Mouse (Mus musculus) midbrain, embryonic 13.5 days (tissue): ENCODE measurements around the gene Frat2. TPM values are rescaled to one million over a fixed set of nuclear protein-coding genes. Genes with fewer than 3 reads are reported as not detected.

ENCODE experiments used
- ATAC-seq: fragments of 200-750 bp; cut with Nextera tagmentation; 2 replicates; pipeline ENCODE4 v1.8.0; 2017; ENCODE audit warnings: mild to moderate bottlenecking, moderate TSS enrichment, moderate library complexity
- H3K27ac ChIP-seq: fragments of 300-500 bp; sonication (generic); 2 replicates; pipeline ENCODE4 v1.5.1; 2015; ENCODE audit warnings: inconsistent platforms, mild to moderate bottlenecking, moderate library complexity
- H3K27me3 ChIP-seq: fragments of 300-500 bp; sonication (generic); 2 replicates; pipeline ENCODE4 v1.6.1; 2015; ENCODE audit warnings: mild to moderate bottlenecking, inconsistent platforms
- H3K36me3 ChIP-seq: fragments of 300-500 bp; sonication (generic); 2 replicates; pipeline ENCODE4 v1.6.1; 2015; ENCODE audit warnings: mild to moderate bottlenecking, inconsistent platforms
- H3K4me1 ChIP-seq: fragments of 300-500 bp; sonication (generic); replicated peaks from 2 replicates; pipeline ENCODE4 v1.6.1; 2015; ENCODE audit warnings: inconsistent platforms
- H3K4me2 ChIP-seq: fragments of 300-500 bp; sonication (generic); replicated peaks from 2 replicates; pipeline ENCODE4 v1.6.1; 2015; ENCODE audit warnings: moderate library complexity, mild to moderate bottlenecking, inconsistent platforms
- H3K4me3 ChIP-seq: fragments of 300-500 bp; sonication (generic); replicated peaks from 2 replicates; pipeline ENCODE4 v1.5.1; 2015; ENCODE audit warnings: mild to moderate bottlenecking, inconsistent platforms
- H3K9ac ChIP-seq: fragments of 300-500 bp; sonication (generic); replicated peaks from 2 replicates; pipeline ENCODE4 v1.6.1; 2015; ENCODE audit warnings: mild to moderate bottlenecking, inconsistent platforms
- H3K9me3 ChIP-seq: fragments of 300-500 bp; sonication (generic); 2 replicates; pipeline ENCODE4 v1.6.1; 2016; ENCODE audit warnings: mild to moderate bottlenecking, inconsistent platforms
- WGBS: fragments of 180-500 bp; shearing (Covaris S2); methylation state at CpG from one replicate; pipeline ENCODE4 v1.1.7; 2015; 5-methylcytosine and 5-hydroxymethylcytosine counted together
- polyA plus RNA-seq: library from polyadenylated mRNA; unstranded; fragments of >200 nt; fragmentation: Nextera tagmentation; extraction: Ambion mirVana; gene quantifications from 2 replicates; pipeline ENCODE4 v1.2.1, GENCODE M21; 2015

Gene Frat2
- polyA plus RNA-seq, 1 experiment from 2014 or later, result 10.4 TPM

- ATAC-seq, result peak; percentile 72
- H3K9ac ChIP-seq, result peak overlapping the region; percentile 90
- H3K4me2 ChIP-seq, result peak overlapping the region; percentile 95
- under 1% methylated on average over 87 of the region's 112 CpGs for WGBS
- H3K4me3 ChIP-seq, result peak overlapping the region; percentile 84
- H3K9me3 ChIP-seq, result no peaks in the 10 kb centered on the region
- H3K27me3 ChIP-seq, result peaks cover 8% of the 10 kb centered on the region; the same call in 1 of the 2 replicates
- peak overlapping the region; percentile 95 for H3K27ac ChIP-seq
- H3K36me3 ChIP-seq, result no peaks in the 10 kb centered on the region
- peaks cover 37% of the 10 kb centered on the region for H3K4me1 ChIP-seq
Observed at GRCm38 (mm10) chr19:41830106-41831031, 17.6 kb downstream of the Frat2 start.

- Histone ChIP-seq H3K36me3 (no peaks in the 10 kb centered on the region), H3K4me3 (peak within 1 kb of the TSS; percentile 84), H3K27me3 (peaks cover 8% of the 10 kb centered on the region; the same call in 1 of the 2 replicates), H3K9me3 (no peaks in the 10 kb centered on the region), H3K27ac (peak within 1 kb of the TSS; percentile 95), H3K9ac (peak within 1 kb of the TSS; percentile 90), H3K4me1 (peaks cover 34% of the 10 kb centered on the region), H3K4me2 (peak within 1 kb of the TSS; percentile 95)
- ATAC-seq, result peak; percentile 99
- under 1% methylated on average over 39 of the region's 39 CpGs for WGBS
Observed at GRCm38 (mm10) chr19:41829381-41830105, 18.4 kb downstream of the Frat2 start, which contains the start of gene Frat1. Gene Frat1, plus strand, starts transcription at chr19:41829970.

- WGBS, result 64% methylated on average over 3 of the region's 3 CpGs
- no peak for ATAC-seq
- peaks cover 8% of the 10 kb centered on the region; the same call in 1 of the 2 replicates for H3K27me3 ChIP-seq
- peak overlapping the region; percentile 84 for H3K4me3 ChIP-seq
- H3K4me2 ChIP-seq, result peak overlapping the region; percentile 95
- no peaks in the 10 kb centered on the region for H3K9me3 ChIP-seq
- peak overlapping the region; percentile 65 for H3K9ac ChIP-seq
- no peaks in the 10 kb centered on the region for H3K36me3 ChIP-seq
- peaks cover 34% of the 10 kb centered on the region for H3K4me1 ChIP-seq
- peak overlapping the region; percentile 95 for H3K27ac ChIP-seq
Observed at GRCm38 (mm10) chr19:41828941-41829340, 19.0 kb downstream of the Frat2 start.

- no peak overlapping the region for H3K27ac ChIP-seq
- ATAC-seq, result no peak
- no peaks in the 10 kb centered on the region for H3K9me3 ChIP-seq
- H3K4me3 ChIP-seq, result no peak overlapping the region
- H3K27me3 ChIP-seq, result no peaks in the 10 kb centered on the region
- no peaks in the 10 kb centered on the region for H3K36me3 ChIP-seq
- H3K4me2 ChIP-seq, result no peak overlapping the region
- peaks cover 11% of the 10 kb centered on the region for H3K4me1 ChIP-seq
- 88% methylated on average over 3 of the region's 3 CpGs for WGBS
- no peak overlapping the region for H3K9ac ChIP-seq
Observed at GRCm38 (mm10) chr19:41826529-41826928, 21.4 kb downstream of the Frat2 start.

- H3K27me3 ChIP-seq, result no peaks in the 10 kb centered on the region
- ATAC-seq, result no peak
- H3K9ac ChIP-seq, result no peak overlapping the region
- peaks cover 13% of the 10 kb centered on the region; the same call in 1 of the 2 replicates for H3K4me1 ChIP-seq
- no peaks in the 10 kb centered on the region for H3K9me3 ChIP-seq
- no peak overlapping the region for H3K4me2 ChIP-seq
- no peak overlapping the region for H3K27ac ChIP-seq
- WGBS, result 87% methylated on average over 5 of the region's 5 CpGs
- no peaks in the 10 kb centered on the region for H3K36me3 ChIP-seq
- H3K4me3 ChIP-seq, result no peak overlapping the region
Observed at GRCm38 (mm10) chr19:41824950-41825349, 23.0 kb downstream of the Frat2 start.

- Histone ChIP-seq H3K9ac (no peak overlapping the region), H3K27ac (no peak overlapping the region), H3K9me3 (no peaks in the 10 kb centered on the region), H3K4me2 (no peak overlapping the region), H3K4me3 (no peak overlapping the region), H3K4me1 (peaks cover 10% of the 10 kb centered on the region; the same call in 1 of the 2 replicates), H3K36me3 (no peaks in the 10 kb centered on the region), H3K27me3 (no peaks in the 10 kb centered on the region)
- ATAC-seq, result no peak
- 90% methylated on average over 1 of the region's 1 CpGs for WGBS
Observed at GRCm38 (mm10) chr19:41822589-41822988, 25.3 kb downstream of the Frat2 start.

- no peaks in the 10 kb centered on the region for H3K9me3 ChIP-seq
- H3K36me3 ChIP-seq, result no peaks in the 10 kb centered on the region
- ATAC-seq, result no peak
- H3K4me1 ChIP-seq, result peaks cover 10% of the 10 kb centered on the region; the same call in 1 of the 2 replicates
- no peak overlapping the region for H3K9ac ChIP-seq
- no peak overlapping the region for H3K4me3 ChIP-seq
- H3K27ac ChIP-seq, result no peak overlapping the region
- no peaks in the 10 kb centered on the region for H3K27me3 ChIP-seq
- no peak overlapping the region for H3K4me2 ChIP-seq
- 11% methylated on average over 5 of the region's 5 CpGs for WGBS
Observed at GRCm38 (mm10) chr19:41821436-41821835, 26.5 kb downstream of the Frat2 start.

GRCm38 (mm10) chr19:41818749-41819148 lies 29.2 kb downstream of the Frat2 start:
- no peak overlapping the region for H3K4me3 ChIP-seq
- H3K4me1 ChIP-seq, result peaks cover 10% of the 10 kb centered on the region; the same call in 1 of the 2 replicates
- no peaks in the 10 kb centered on the region for H3K36me3 ChIP-seq
- no peaks in the 10 kb centered on the region for H3K27me3 ChIP-seq
- no peak overlapping the region for H3K4me2 ChIP-seq
- H3K9me3 ChIP-seq, result no peaks in the 10 kb centered on the region
- H3K27ac ChIP-seq, result no peak overlapping the region
- ATAC-seq, result no peak
- 84% methylated on average over 4 of the region's 4 CpGs for WGBS
- no peak overlapping the region for H3K9ac ChIP-seq

GRCm38 (mm10) chr19:41817325-41817724 lies 30.6 kb downstream of the Frat2 start:
- Histone ChIP-seq H3K4me3 (no peak overlapping the region), H3K9me3 (no peaks in the 10 kb centered on the region), H3K27me3 (no peaks in the 10 kb centered on the region), H3K4me1 (peaks cover 10% of the 10 kb centered on the region; the same call in 1 of the 2 replicates), H3K27ac (no peak overlapping the region), H3K4me2 (no peak overlapping the region), H3K36me3 (no peaks in the 10 kb centered on the region), H3K9ac (no peak overlapping the region)
- 63% methylated on average over 10 of the region's 10 CpGs for WGBS
- no peak for ATAC-seq

GRCm38 (mm10) chr19:41816915-41817314 lies 31.0 kb downstream of the Frat2 start:
- no peaks in the 10 kb centered on the region for H3K9me3 ChIP-seq
- H3K27me3 ChIP-seq, result no peaks in the 10 kb centered on the region
- no peaks in the 10 kb centered on the region for H3K36me3 ChIP-seq
- no peak for ATAC-seq
- H3K9ac ChIP-seq, result no peak overlapping the region
- no peak overlapping the region for H3K4me3 ChIP-seq
- WGBS, result 57% methylated on average over 5 of the region's 5 CpGs
- peaks cover 10% of the 10 kb centered on the region; the same call in 1 of the 2 replicates for H3K4me1 ChIP-seq
- no peak overlapping the region for H3K4me2 ChIP-seq
- no peak overlapping the region for H3K27ac ChIP-seq

GRCm38 (mm10) chr19:41816410-41816809 lies 31.5 kb downstream of the Frat2 start:
- no peak overlapping the region for H3K9ac ChIP-seq
- 80% methylated on average over 5 of the region's 5 CpGs for WGBS
- no peaks in the 10 kb centered on the region for H3K27me3 ChIP-seq
- H3K9me3 ChIP-seq, result no peaks in the 10 kb centered on the region
- no peaks in the 10 kb centered on the region for H3K36me3 ChIP-seq
- peaks cover 10% of the 10 kb centered on the region; the same call in 1 of the 2 replicates for H3K4me1 ChIP-seq
- H3K27ac ChIP-seq, result no peak overlapping the region
- H3K4me2 ChIP-seq, result no peak overlapping the region
- ATAC-seq, result no peak
- no peak overlapping the region for H3K4me3 ChIP-seq

- Histone ChIP-seq H3K9me3 (no peaks in the 10 kb centered on the region), H3K9ac (no peak overlapping the region), H3K36me3 (no peaks in the 10 kb centered on the region), H3K27me3 (no peaks in the 10 kb centered on the region), H3K27ac (no peak overlapping the region), H3K4me1 (no peaks in the 10 kb centered on the region), H3K4me2 (no peak overlapping the region), H3K4me3 (no peak overlapping the region)
- ATAC-seq, result no peak
- WGBS, result 91% methylated on average over 4 of the region's 4 CpGs
Observed at GRCm38 (mm10) chr19:41813374-41813773, 34.6 kb downstream of the Frat2 start.
